Mouse (Mus musculus) CD8-positive naive resting alpha-beta T cell, adult 2 months (primary cell): ENCODE results near the gene Kif1bp.

Experiments
- DNase-seq, 2 experiments: peaks; one replicate each; pipeline ENCODE4 v3.0.0; 2022; ENCODE audit warnings: low read depth in 2 of 2, low spot score in 2 of 2

Kif1bp gene

DNA sequence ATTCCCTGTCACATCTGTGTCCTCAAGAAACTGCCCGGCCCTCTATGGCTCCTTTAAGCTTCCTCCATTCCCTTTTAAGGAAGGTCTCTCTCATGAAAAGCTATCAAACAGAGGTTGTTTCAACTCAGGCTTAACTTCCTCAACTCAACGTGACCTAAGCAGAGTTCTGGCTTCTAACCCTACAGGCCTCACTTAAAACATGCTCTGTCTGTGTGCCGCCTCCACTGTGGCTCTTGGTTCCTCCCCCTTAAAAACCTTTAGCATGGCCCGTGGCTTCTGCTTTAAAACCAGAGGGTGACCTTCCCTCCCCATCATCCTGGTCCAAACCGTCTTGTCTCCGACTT is 21.7 kb downstream of the Kif1bp start:
- no peak for DNase-seq

DNA sequence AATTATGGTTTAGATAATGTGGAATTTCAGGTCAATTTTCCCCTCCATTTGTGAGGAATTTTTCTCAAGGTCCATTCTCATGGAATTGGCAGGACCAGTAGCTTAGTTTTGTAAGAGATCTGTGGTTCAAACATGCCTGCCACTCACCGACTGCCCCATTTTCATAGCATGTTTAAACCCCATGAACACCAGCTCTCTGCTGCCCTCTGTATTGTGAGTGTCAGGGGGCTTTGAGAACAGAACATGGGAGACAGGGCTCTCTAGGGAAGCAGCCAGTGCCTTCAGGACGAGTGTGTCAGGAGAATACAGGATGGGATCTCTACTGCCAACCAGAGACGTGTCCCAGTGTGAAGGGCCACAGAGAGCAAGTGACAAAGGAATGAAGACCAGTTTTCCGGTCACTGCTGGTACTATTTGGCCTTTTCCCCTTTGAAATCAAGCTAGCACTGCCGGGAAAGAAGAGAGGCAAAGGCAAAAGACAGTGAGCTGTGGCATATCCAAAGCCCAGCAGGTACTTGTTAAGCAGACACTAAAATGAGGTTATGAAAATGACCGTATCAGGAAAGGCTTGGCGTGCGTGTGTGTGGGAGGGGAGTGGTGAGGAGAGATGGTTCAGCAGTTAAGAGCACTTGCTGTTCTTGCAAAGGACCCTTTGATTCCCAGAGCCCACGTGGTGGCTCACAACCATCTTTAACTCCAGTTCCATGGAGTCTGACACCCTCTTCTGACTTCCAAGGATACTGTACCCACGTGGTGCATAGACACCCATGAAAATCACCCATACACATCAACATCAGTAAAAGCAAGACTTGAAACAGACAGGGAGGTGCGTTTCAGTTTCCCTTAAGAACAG is 22.3 kb downstream of the Kif1bp start:
- no peak for DNase-seq

DNA sequence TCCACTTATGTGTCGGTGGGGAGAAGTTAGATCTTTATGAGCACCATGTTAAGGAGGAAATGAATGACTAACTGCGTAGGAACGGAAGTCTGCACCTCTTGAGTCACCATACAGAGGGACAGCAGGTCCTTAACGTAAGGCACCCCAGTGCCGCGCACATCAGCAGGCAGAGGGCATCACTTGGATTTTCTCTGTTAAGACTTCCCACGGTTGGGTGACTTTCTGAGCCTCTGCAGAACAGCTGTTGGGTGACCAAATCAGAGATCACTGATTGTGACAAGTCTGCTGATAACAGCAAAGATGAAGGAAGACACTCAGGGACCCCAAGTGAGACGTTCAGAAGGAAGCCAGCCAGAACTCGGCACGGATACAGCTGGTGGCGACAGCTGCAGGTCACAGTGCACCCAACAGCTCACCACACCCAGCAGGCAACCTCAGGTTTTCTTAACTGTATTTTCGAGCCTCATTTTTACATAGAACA is 24.6 kb downstream of the Kif1bp start:
- peak; percentile 18 to 44 for DNase-seq

DNA sequence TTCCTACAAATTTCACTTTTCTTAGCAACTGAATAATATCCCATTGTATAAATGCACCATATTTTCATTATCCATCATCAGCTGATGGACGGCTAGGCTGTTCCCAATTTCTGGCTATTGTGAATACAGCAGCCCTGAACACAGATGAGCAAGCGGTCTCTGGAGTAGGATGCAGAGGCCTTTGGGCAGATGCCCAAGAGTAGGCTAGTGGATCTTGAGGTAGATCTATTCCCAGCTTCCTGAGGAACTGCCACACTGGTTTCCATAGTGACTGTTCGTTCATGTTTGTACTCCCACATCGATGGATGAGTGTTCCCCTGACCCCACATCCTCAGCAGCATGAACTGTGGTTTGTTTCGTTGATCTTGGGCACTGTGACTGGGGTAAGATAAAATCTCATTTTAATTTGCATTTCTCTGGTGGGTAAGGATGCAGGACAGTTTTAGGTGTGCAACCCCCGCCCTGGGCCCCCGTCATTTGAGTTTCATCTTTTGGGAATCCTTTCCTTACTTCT is 27.4 kb downstream of the Kif1bp start:
- DNase-seq = no peak

DNA sequence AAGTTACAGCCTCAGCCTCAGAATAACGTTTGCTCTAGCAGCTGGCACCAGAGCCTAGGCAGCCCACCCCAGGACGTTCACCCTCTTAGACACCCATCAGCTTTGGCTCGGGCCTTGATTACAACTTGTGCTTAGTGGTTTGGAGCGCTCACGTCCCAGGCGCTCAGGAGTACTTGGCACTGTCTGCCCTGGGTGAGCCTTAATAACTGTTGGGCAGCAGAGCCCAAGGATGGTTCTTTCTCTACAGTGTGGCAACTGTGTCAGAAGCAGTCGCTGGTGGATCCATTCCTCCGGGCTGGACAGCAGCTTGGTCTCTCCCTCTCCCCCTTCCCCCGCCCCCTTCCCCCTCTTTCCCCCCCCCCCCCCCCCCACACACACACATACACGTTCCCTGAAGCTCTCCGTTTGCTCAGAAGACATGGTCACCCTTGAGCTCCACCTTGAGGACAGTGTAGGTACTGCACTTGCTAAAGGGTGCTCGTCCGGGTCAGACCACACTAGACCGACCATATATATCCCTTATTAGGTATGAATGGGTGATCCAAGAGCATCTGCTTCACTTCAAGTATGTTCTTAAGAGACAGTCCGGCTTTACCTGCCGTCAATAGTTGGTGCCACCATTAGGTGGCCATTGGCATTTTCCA is 28.6 kb downstream of the Kif1bp start:
- peak; percentile 74 to 81 for DNase-seq

DNA sequence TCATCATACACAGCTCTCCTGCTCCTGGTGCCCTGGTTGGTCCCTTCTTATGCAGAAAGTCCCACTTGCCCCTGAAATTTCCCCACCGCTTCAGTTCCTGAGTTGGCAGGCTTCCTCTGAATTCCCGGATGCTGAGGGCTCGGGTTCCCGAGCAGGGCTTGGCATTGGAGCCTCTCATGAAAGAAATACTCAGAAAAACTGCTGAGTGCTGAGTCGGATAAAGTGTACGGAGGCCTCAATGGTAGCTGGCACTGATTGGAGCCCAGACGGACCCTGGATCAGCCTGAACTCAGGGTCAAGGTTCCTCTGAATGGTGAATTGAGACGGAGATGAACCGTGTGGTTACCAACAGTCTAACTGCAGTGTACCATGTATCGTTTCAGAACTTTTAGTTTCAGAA is 31.8 kb downstream of the Kif1bp start:
- no peak for DNase-seq

DNA sequence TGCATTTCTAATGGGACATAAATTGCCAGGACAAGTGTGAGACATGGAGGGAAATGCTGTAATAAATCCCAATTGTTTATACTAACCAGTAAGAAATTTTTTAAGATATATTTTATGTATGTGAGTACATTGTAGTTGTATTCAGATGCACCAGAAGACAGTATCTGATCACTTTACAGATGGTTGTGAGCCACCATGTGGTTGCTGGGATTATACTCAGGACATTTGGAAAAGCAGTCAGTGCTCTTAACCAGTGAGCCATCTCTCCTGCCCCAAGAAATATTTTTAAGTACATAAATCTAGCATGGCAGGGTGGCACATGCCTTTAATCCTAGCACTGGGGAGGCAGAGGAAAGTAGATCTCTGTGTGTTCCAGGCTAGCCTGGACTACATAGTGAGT is 32.5 kb downstream of the Kif1bp start:
- no peak for DNase-seq

DNA sequence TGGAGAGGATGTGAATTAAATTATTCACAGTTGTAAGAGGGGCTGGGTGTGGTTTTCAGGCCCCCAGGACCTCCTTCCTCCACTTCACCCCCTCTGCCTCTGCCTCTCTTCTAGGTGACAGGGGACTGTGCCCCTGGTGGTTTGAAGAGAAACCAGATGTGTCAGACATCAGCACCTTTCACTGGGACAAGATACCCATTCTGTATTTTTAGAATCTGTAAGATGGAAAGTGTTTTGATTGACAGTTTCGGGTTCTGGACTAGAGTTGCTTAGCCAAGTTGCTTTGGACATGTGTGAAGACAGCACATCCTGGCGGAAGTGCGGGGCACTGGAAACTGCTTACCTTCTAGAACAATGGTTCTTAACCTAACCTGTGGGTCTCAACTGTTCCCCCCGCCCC is 33.9 kb downstream of the Kif1bp start:
- DNase-seq = peak in 1 of 2 experiments; percentile 12

DNA sequence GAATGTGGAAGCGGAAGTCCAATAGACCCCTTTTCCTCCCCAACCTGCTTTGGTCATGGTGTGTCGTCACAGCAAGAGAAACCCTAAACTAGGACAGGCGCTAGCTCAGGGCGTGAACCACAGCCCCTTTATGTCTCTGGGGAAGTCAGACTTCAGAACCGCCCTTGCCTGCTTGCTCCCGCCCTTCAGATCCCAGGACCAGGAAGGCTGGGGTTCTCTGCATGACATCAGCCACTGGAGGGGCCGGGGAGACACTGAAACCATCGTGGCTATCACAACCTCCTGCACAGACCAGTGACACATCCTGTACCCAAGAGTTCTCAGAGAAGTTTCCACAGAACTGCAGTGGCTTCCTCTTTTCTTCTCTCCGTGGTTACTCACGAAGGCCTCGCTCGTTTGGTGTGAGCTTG is 34.9 kb downstream of the Kif1bp start:
- peak; percentile 70 to 71 for DNase-seq

DNA sequence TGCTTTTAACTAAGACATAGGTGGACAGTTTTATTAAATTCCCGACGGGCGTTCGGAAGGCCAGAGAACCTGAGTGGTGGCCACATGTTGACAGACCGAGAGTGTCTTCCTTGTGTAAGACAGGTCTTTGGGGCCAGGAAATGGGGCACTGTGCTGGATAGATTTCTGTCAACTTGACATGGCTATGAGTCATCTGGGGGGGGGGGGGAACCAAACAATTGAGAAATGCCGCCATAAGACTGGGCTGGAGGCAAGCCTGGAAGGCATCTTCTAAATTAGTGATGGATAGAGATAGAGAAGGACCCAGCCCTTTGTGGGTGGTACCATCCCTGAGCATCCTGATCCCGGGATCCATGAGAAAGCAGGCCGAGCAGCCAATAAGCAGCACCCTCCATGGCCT is 35.3 kb downstream of the Kif1bp start:
- no peak for DNase-seq

DNA sequence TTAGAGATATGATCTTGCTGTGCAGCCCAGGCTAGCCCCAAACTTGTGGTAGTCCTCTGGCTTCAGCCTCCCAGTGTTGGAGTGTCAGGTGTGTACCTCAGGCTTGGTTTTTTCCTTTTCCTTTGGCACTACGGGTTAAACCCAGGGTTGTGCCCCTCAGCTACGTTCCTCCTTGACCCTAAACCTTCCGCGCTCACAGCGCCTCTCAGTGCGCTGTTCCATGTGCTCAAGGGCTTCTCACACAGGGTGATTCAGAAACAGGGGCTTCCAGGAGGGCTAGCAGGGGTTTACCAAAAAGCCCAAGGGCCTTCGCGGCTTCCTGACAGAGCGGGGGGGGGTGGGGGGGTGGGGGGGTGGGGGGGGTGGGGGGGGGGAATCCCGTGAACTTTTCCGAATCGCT is 35.8 kb downstream of the Kif1bp start:
- no peak for DNase-seq

DNA sequence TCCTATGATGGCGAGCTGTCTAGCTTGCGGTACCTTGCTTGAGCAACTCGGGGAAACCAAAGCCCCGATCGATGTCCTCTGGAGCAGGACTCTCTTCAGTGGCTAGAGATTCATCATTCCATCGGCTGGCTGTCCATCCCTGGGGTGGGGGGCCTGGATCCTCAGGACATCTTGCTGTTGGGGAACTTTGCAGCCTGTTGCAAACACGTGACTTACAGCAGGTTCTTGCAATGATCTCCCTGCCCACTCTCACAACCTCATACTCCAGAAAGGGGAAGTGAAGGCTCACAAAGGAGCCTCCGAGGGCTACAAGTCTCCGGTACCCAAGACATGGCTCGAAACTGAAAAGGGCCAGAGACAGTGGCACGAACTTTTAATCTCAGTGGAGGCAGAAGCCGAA is 36.8 kb downstream of the Kif1bp start:
- DNase-seq = no peak

DNA sequence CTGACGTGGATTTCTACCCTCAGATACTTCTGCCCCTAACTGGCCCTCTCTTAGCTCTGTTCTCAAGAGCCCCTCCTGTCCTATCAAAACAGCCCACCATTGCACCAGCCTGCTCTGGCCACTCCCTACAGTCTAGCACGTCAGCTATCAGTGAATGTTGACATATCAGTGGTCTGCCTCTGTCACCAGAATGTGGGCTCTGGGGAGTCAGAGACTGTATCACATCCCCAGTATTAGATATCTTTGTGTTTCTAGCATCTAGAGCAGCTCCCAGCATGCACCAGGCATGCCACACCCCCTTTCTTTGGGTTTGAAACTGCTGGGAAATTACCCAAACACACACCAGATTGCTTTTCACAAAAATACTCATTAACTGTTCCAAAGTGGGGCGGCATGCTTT is 37.5 kb downstream of the Kif1bp start:
- no peak for DNase-seq

DNA sequence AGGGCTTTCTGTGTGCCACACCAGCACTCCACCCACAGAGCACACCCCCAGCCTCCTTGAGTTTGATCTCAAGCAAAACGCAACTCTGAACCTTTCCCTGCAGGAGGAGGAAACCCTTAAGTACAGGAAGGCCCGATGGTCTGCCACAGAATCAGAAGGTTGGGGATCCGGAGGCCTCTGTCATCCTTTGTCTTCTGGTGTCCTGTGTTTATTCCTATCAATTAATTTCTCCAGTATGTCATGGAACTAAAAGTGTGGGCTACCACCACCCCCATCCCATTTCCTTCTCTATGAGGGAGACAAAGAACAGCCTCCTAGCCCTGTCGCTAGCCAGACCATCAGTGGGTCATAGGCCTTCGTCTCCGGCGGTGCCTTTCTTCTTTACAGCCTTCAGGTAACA is 43.7 kb downstream of the Kif1bp start:
- no peak for DNase-seq

DNA sequence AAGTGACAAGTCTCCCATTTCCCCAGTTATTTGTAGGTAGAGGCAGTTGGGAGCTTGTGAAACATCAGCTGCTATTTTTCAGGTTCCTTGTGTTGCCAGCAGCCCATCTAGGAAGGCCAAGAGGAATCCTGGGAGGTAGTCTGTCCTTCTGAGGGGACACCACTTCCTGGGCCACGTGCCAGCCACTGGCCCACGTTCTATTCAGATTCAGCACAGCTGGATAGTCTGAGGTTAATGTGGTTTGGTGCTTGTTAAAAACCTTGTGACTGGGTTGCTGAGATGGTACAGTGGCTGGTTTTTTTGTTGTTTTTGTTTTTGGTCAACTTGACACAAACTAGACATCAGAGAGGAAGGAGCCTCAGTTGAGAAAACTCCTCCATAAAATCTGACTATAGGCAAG is 45.4 kb downstream of the Kif1bp start:
- no peak for DNase-seq

DNA sequence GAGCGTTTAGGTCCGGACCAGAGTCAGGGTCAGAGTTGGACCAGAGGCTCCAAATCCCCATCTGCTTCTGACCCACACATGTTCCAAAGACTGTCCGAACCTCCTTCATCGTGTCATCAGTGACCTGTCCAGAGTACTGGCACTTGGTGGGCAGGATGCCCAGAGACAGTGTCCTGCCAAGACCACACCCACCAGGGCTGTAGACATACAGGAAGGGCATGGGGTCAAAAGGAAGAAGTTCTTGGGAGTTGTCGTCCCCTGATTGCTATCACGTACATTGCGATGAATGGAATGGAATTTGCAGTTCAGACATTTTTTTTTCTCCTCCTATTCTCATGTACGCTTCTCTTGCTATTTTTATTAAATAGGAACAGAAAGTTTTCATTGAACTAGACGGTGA is 48.1 kb downstream of the Kif1bp start:
- DNase-seq = no peak

DNA sequence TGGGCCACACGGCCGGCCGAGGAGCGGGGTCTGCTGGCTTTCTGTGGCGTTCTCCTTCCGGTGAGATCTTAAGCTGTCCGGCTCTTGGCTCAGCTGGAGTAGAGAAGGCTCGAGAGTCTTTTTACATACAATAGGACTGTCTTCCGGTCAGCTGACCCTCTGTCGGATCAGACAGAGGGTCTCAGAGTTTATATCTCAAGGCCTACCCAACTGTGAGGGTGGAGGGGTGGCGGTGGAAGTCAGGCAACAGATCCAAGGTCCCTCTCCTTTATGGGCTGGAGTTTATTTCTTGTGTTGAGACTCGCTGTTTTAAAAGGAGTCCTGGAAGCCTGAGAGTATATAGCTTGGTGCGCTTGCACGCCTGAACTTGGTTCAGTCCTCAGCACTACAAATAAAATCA is 50.9 kb downstream of the Kif1bp start, which contains the start of gene Srgn:
Srgn (minus strand) TSS at position 101 of the 400 bp plus-strand sequence.
- DNase-seq = no peak

DNA sequence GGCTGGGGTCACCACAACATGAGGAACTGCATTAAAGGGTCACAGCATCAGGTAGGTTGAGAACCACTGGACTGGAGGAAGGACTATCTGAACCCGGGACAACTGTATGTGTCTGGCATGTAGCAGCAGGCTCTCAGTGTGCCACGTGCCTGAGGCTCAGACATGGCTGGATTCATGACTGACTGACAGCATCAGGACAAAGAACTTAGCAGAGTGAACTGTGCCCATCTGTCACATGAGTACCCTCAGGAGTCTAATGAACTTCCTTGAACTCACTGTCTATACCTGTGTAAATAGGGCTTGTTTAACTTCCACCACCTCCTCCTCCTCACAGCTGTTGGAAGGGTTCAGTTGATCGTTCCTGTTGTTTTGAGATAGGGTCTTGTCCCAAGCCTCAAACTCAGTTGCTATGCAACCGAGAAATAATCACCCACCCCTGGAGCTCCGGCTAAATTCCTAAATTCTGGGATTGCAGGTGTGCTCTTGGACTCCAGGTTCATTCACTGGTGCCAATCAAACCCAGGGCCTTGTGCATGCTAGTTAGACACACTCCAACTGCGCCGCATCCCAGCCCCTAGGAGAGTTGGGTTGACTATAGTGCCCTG is 55.8 kb downstream of the Kif1bp start:
- no peak for DNase-seq

DNA sequence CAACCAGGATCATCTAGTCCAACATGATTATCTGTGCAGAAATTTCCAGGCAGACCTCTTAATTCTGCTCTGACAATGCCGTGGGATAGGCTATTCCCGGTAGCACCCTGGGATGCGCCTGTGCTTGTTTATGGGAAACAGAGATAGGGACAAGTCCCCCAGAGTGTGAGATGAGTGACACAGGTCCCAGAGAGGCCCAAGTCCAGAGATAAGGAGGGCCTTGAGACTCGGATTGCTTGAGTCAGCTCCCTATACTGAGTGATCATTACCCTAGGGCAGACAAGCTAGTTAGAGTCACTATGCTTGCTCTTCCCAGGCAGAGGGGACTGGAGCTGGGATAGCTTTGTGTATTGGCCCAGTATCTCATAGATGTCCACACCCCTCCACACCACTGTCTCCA is 56.5 kb downstream of the Kif1bp start:
- DNase-seq = no peak

DNA sequence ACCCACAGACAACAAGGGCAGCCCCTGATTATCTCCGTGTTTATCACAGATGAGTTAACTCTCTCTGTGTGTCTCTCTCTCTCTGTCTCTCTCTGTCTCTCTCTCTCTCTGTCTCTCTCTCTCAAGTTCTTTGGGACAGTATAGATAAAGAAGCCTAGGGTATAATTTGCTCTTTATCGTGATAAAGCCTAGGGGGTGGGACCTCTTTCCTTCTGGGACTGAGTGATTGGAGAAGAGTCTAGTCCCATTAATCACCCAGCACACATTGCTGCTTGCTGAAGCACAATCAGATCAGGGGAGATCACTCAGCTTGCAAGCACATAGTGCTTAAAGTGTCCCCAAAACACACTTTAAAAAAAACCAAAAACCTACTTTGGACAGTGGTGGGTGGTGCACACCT is 57.3 kb downstream of the Kif1bp start:
- DNase-seq = no peak

DNA sequence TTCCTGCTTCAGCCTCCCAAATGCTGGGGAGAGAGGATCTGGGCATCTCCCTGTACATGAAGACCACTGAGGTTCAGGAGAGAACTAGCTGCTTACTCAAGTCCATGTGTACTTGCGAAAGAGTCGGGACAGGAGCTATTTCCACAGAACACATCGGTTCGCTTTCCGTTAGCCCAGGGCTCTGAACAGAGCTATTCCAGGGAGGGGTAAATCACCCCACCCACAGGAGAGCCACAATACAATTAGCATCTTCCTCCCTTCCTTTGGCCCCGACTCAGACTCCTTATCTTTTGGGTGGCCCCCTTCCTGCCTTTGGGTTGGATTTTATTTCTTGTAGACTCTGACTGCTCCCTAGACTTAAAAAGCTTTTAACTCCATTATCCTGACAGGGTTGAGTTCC is 60.7 kb downstream of the Kif1bp start:
- DNase-seq = no peak

DNA sequence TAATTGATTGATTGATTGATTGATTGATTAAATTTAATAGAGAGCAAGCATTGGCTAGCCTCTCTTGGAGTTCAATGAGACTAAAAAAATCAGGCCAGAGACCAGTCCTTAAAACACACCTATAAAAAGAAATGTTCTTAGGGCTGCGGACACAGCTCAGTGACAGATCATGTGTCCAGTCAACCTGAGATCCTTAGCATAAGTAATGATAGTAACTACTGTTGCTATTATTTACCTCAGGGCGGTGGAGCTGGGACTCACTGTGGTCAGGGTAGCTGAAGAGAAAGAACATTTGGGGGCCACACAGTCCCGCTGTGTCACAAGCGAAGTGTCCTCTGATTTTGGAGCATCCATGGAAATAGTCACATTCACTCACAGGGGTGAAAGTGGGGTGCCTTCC is 65.4 kb downstream of the Kif1bp start:
- DNase-seq = no peak
